Mouse (Mus musculus) heart, postnatal 0 days (tissue): ENCODE results near the gene Anks3. TPM values are rescaled to one million over a fixed set of nuclear protein-coding genes. Genes with fewer than 3 reads are reported as not detected.
A peak's percentile ranks its signal among the peaks of the same experiment; 100 is the strongest.

ENCODE experiments used
- ATAC-seq: fragments of 200-750 bp; cut with Nextera tagmentation; 2 replicates; pipeline ENCODE4 v1.8.0; 2017; ENCODE audit warnings: low read depth, moderate number of reproducible peaks, moderate library complexity; ENCODE audit not compliant: insufficient read depth
- DNase-seq: peaks from one replicate; pipeline ENCODE4 v3.0.0-alpha.2; 2016; ENCODE audit warnings: low spot score
- H3K27ac ChIP-seq: fragments of 300-500 bp; sonication (generic); 2 replicates; pipeline ENCODE4 v1.5.1; 2014; ENCODE audit warnings: low read depth, mild to moderate bottlenecking
- H3K27me3 ChIP-seq: fragments of 300-500 bp; sonication (generic); 2 replicates; pipeline ENCODE4 v1.6.1; 2014; ENCODE audit warnings: low read length, mixed read lengths; ENCODE audit not compliant: control insufficient read depth, insufficient read depth
- H3K36me3 ChIP-seq: fragments of 300-500 bp; sonication (generic); replicated peaks from 2 replicates; pipeline ENCODE4 v1.6.1; 2014; ENCODE audit warnings: low read length, mixed read lengths; ENCODE audit not compliant: control insufficient read depth, insufficient read depth
- H3K4me1 ChIP-seq: fragments of 300-500 bp; sonication (generic); 2 replicates; pipeline ENCODE4 v1.6.1; 2014; ENCODE audit warnings: antibody characterized with exemption; ENCODE audit not compliant: control insufficient read depth, insufficient read depth
- H3K4me2 ChIP-seq: fragments of 300-500 bp; sonication (generic); 2 replicates; pipeline ENCODE4 v1.6.1; 2014; ENCODE audit warnings: low read depth, mild to moderate bottlenecking, low read length, moderate library complexity
- H3K4me3 ChIP-seq: fragments of 300-500 bp; sonication (generic); 2 replicates; pipeline ENCODE4 v1.5.1; 2014; ENCODE audit warnings: low read depth, low read length
- H3K9ac ChIP-seq: fragments of 300-500 bp; sonication (generic); replicated peaks from 2 replicates; pipeline ENCODE4 v1.6.1; 2014; ENCODE audit warnings: low read depth, low read length, mixed read lengths
- H3K9me3 ChIP-seq: fragments of 300-500 bp; sonication (generic); replicated peaks from 2 replicates; pipeline ENCODE4 v1.6.1; 2016; ENCODE audit warnings: low read length; ENCODE audit not compliant: control insufficient read depth
- CTCF ChIP-seq: IDR thresholded peaks from 2 replicates; pipeline ENCODE4 v1.5.1; 2016; ENCODE audit warnings: antibody characterized with exemption, control low read depth, low read depth
- EP300 ChIP-seq: IDR thresholded peaks from 2 replicates; pipeline ENCODE4 v1.6.1; 2016; ENCODE audit warnings: antibody characterized with exemption, low read depth
- WGBS: fragments of 180-500 bp; shearing (Covaris S2); extraction: QIAGEN DNeasy Blood & Tissue Kit; methylation state at CpG from one replicate; pipeline ENCODE4 v1.1.7; 2014; 5-methylcytosine and 5-hydroxymethylcytosine counted together
- polyA plus RNA-seq: library from polyadenylated mRNA; unstranded; fragments of >200 nt; fragmentation: Nextera tagmentation; extraction: Ambion mirVana; gene quantifications from 2 replicates; pipeline ENCODE4 v1.2.1, GENCODE M21; 2015
- total RNA-seq: library from RNA; depleted of rRNA; stranded (reverse); fragments of >200 nt; gene quantifications from 2 replicates; pipeline ENCODE4 v1.2.3, GENCODE M21; 2014; ENCODE audit warnings: low replicate concordance

Anks3 gene
- total and polyA plus RNA-seq, 2 experiments from 2014 or later = 21.2 to 22.7 TPM

GRCm38 (mm10) chr16:4902390-4902789 is 61.6 kb downstream of the Anks3 start:
- no peak for TF ChIP-seq CTCF
- TF ChIP-seq EP300 = no peak
- Histone ChIP-seq H3K36me3 (peaks cover 1% of the 10 kb centered on the region; the same call in 1 of the 2 replicates), H3K27ac (no peak overlapping the region), H3K4me3 (no peak overlapping the region), H3K9ac (no peak overlapping the region), H3K9me3 (no peaks in the 10 kb centered on the region), H3K27me3 (no peaks in the 10 kb centered on the region), H3K4me1 (peaks cover 7% of the 10 kb centered on the region; the same call in 1 of the 2 replicates), H3K4me2 (no peak overlapping the region)
- 77% methylated on average over 2 of the region's 2 CpGs for WGBS
- no peak for DNase-seq
- no peak for ATAC-seq

- H3K27me3 ChIP-seq = no peaks in the 10 kb centered on the region
- peaks cover 19% of the 10 kb centered on the region for H3K4me1 ChIP-seq
- H3K4me2 ChIP-seq = no peak overlapping the region
- no peak for ATAC-seq
- H3K9ac ChIP-seq = no peak overlapping the region
- H3K9me3 ChIP-seq = no peaks in the 10 kb centered on the region
- H3K36me3 ChIP-seq = no peaks in the 10 kb centered on the region
- TF ChIP-seq EP300 = no peak
- no peak for TF ChIP-seq CTCF
- WGBS = 57% methylated on average over 7 of the region's 7 CpGs
- DNase-seq = no peak
- H3K4me3 ChIP-seq = no peak overlapping the region
- no peak overlapping the region for H3K27ac ChIP-seq
Measured at GRCm38 (mm10) chr16:4901167-4901566, 62.8 kb downstream of the Anks3 start.

GRCm38 (mm10) chr16:4899711-4900110 is 64.3 kb downstream of the Anks3 start:
- peak overlapping the region; percentile 55 for H3K27ac ChIP-seq
- no peak overlapping the region for H3K9ac ChIP-seq
- H3K36me3 ChIP-seq = no peaks in the 10 kb centered on the region
- 49% methylated on average over 2 of the region's 2 CpGs for WGBS
- H3K27me3 ChIP-seq = no peaks in the 10 kb centered on the region
- no peak for ATAC-seq
- H3K4me3 ChIP-seq = no peak overlapping the region
- peaks cover 28% of the 10 kb centered on the region for H3K4me1 ChIP-seq
- TF ChIP-seq EP300 (no peak), CTCF (no peak)
- no peak overlapping the region for H3K4me2 ChIP-seq
- H3K9me3 ChIP-seq = no peaks in the 10 kb centered on the region
- DNase-seq = no peak

GRCm38 (mm10) chr16:4898881-4899280 is 65.1 kb downstream of the Anks3 start:
- Histone ChIP-seq H3K27ac (no peak overlapping the region), H3K4me3 (no peak overlapping the region), H3K9me3 (no peaks in the 10 kb centered on the region), H3K4me1 (peaks cover 34% of the 10 kb centered on the region), H3K9ac (no peak overlapping the region), H3K36me3 (no peaks in the 10 kb centered on the region), H3K27me3 (no peaks in the 10 kb centered on the region), H3K4me2 (no peak overlapping the region)
- ATAC-seq (no peak), DNase-seq (no peak)
- TF ChIP-seq CTCF = no peak
- TF ChIP-seq EP300 = no peak
- 90% methylated on average over 6 of the region's 6 CpGs for WGBS

- Histone ChIP-seq H3K9ac (0 out of 2 replicates have a peak overlapping the region, but pooled peaks have one; percentile 1), H3K9me3 (no peaks in the 10 kb centered on the region), H3K4me2 (no peak overlapping the region), H3K4me1 (peaks cover 34% of the 10 kb centered on the region), H3K27ac (peak overlapping the region; percentile 61), H3K27me3 (no peaks in the 10 kb centered on the region), H3K36me3 (no peaks in the 10 kb centered on the region), H3K4me3 (no peak overlapping the region)
- TF ChIP-seq EP300 (no peak), CTCF (peak; percentile 16)
- DNase-seq (no peak), ATAC-seq (peak; percentile 35; the same call in 1 of the 2 replicates)
- 41% methylated on average over 7 of the region's 7 CpGs for WGBS
Measured at GRCm38 (mm10) chr16:4897146-4897730, 66.8 kb downstream of the Anks3 start.
